Mouse (Mus musculus) cerebellum, adult 9-10 months (tissue): ENCODE data around the gene Ctnnb1.

ENCODE experiments used
- DNase-seq: peaks from one replicate; pipeline ENCODE4 v3.0.0; 2022

Gene Ctnnb1

DNA sequence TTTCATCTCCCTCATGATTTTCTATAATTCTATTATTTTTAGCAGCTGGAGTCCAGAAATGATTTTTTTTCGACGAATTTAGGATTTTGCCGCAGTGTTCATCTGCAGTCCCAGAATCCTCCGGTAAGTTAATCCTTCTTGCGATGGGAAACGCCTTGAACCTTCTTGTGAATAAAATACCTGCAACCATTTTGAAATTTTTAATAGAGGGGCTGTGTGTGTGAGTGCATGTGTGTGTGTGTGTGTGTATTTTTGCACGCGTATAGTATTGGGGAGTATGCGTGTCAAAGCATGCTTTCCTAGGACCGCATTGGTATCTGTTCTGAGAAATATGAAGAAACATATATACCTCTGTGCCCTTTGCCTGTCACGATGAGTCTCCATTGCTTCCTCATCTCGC lies 1.0 kb downstream of the Ctnnb1 start:
- DNase-seq = no peak

DNA sequence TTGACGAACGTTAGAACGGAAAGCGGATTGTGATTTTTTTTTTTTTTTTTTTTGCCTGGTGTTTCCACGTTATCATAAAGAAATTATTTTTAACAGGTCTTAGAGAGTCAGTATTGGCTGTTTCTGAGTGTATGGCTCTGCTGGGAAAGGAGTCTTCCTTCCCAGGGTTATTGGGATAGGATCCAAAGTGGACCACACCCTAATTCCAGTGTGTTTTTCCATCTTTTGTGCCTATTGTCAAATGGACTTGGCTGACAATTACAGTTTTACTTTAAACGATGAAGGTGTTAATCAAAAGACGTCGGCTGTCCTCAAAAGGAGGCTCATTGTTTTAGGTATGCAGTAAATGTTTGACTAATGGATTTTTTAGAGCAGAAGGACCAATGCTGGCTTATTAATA lies 1.8 kb downstream of the Ctnnb1 start:
- DNase-seq = no peak

DNA sequence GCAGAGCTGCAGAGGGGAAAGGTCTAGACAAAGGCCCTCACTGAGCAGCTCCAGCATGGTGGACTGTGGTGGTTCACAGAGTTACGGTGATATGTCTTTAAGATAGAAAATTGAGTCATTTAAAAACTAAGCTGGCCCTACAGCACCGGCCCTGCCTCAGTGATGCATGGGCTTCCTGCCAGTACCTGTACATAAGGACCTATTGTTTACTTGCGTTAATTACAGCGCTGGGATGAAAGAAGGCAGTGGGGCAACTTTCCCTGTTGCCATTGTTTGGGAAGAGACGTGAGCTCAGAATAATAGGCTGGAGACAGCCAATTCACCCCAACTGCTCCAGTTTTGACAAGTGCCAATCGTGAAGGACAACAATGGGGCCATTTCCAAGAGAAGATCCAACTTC lies 3.4 kb downstream of the Ctnnb1 start:
- DNase-seq = peak; percentile 58

DNA sequence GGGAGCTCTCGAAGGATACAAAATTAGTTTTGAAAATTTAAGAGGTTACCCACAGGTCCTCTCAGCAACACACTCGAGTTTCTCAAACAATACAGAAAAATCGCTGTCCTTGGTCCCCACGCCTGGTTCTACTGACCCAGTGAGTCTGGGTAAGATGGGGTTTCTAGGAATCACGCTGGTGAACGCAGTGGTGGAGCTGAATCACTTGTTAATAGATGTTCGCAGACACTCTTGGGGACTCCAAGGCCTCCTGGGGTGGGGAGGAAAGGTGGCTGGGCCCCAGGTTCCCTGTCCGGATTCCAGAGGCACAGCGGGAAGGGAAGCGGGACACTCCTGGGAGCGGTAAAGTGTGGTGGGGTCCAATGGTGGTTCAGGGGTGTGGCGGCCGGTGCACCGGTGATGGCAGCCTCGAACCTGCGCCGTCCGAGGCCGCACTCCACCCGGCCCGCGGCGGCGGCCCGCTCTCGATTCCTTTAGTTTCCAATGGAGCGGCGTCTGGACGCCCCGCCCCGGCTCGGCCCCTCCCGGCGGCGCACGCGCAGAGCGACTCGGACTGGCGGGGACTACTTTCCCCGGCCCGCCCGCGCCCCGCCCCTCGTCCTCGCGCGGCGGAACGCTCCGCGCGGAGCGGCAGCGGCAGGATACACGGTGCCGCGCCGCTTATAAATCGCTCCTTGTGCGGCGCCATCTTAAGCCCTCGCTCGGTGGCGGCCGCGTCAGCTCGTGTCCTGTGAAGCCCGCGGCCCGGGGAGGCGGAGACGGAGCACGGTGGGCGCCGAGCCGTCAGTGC lies 4.0 kb downstream of the Ctnnb1 start:
- peak; percentile 97 for DNase-seq

DNA sequence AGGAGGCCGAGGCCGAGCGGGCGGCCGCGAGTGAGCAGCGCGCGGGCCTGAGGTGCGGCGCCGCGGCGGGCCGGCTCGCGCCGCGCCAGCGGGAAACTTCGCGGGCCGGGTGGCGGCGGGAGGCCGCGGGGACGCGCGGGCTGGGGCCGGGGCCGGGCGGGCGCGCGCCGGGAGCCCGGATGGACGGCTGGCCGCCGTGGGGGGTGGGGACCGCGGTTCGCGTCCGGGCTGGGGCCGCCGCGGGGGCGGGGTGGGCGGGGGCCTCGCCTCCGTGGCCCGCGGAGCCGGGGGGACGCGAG lies 4.5 kb downstream of the Ctnnb1 start:
- no peak for DNase-seq

DNA sequence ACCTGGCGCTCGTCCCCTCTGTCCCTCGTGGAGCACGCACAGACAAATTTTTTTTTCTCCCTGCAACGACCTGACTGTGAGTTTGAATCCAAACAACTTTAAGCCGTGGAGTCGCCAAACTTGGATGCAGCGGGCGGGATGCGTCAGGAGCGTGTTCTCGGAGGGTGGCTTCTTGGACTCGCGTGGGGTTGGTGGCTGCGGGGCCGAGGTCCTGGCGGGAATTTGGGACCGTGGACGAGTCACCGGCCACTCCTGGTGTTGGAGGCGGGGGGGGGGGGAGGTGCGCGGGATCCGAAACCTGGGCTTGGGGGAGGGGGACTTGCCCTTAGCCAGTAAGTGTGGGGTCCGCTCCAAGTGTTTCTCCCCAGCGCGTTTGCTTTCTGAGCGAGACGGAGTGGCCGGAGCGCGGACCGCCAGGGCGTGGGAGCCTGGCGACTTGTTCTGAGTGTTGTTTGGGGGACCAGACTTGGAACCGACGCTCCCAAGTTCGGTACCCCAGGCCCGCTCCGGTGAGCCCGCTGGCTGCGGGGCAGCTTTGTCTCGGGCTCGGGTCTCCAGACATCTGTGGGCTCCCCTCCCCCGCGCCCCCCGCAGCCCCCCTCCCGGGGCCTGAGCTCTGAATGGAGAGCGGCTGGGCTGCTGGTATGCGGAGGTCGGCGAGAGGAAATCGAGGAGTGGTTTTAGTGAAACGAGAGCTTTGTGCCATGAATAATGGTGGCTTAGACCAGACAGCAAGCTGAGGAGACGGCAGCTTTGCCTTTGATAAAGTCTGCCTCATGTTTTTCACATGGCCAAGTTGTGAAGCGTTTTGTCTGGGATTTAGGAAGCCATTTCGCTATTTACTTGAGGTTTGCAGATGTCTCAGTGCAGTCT lies 5.1 kb downstream of the Ctnnb1 start:
- DNase-seq = peak; percentile 56

DNA sequence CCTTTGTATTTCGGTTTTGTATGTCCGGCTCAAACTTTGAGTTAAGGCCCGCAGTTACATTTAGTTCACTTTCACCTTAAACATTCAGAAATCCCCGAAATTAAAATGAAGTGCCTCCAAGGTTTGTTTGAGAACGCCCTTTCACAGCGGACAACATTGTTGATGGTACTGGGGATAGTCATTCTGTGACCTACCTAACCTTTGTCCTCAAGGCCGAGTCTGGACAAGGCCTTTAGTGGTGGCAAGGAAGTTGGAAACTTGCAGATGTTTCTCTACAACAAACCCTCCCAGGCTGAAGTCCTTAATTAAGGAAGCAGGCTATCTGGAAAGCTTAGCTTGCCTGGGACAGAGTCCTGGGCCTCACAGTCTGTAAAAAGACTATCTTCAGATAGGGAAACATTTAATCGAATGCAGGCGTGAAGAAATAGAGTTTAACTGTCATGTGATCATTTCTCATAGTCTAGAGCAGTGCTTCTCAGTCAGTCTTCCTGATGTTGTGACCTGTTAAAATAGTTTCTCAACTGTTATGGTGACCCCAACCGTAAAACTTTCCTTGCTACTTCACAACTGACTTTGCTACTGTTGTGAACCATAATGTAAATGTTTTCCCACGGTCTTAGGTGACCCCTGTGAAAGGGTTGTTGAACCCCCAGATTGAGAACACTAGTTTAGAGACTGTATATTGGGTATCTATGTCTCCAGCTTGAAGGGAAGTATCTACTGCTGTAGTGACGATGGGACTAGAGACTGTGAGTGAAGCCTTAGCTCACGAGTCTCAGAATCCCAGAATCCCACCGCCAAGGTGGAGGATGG lies 6.0 kb downstream of the Ctnnb1 start:
- DNase-seq = no peak

DNA sequence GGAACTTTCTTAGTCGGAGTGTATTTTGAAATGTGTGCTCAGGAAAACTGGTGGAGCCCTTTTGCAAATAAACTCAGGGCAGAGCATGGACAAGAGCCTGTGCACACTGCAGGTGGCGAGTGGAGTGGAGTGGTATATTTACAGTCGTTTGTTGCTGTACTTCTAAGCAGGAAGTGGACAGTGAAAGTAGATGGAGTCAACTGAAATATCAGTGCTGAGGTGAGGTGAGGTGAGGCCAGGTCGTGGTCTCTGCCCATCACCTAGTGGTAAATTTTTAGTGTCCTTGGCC lies 6.6 kb downstream of the Ctnnb1 start:
- no peak for DNase-seq

DNA sequence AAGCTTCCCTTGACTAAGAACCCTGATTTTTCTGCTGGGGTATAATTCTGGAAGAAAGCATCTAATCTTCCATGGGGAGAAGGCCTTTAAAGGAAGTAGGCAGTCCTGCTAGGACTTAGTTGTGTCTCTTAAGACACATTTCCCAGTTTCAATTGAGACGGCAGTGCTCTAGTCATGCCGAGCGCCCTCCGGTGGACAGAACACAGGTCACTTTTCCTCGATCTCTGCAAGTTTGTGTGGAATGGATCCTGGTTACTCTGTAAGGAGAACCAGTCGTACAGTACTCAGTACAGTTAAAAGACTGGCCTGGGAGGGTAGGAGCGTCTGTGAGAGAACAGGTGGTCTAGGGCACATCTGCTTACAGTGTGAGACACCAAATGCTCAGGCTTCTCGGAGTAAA lies 7.3 kb downstream of the Ctnnb1 start:
- DNase-seq = peak; percentile 81

DNA sequence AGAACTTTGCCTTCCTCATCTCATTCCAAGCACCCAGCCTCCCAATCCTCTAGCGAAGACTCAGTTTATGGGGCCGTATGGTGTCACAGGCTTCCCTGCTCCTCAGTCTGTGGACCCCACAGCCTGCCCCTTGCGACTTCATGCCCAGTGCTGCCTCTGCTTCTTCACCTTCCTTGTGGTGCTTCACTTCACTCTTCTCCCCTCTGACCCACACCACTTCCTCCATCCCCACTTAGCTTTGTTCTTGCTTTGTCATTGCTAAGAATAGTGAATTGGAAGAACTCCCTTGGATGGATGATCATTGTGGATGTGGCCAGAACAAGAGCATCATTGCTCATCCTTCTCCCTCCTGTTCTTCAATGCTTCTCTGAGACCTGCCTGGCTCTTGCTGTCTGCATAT lies 11.8 kb downstream of the Ctnnb1 start:
- no peak for DNase-seq

DNA sequence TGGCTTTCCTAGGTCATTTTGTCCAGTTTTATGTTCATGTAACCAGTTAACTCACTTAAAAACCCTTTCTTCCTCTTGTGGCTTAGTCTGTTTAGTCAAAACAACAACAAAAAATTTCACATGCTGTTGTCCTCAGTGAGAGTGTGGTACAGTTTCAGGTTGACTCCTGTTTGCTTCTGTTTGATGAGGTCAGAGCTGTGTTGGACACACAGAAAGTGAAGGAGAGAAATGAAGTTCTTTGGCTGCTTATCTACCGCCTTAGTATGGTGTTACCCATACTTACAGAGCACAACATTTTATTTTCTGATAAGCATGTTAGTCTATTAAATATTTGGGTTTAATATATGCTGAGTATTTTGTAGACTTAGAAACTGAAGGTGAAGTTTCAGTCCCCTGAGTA lies 14.7 kb downstream of the Ctnnb1 start:
- no peak for DNase-seq

DNA sequence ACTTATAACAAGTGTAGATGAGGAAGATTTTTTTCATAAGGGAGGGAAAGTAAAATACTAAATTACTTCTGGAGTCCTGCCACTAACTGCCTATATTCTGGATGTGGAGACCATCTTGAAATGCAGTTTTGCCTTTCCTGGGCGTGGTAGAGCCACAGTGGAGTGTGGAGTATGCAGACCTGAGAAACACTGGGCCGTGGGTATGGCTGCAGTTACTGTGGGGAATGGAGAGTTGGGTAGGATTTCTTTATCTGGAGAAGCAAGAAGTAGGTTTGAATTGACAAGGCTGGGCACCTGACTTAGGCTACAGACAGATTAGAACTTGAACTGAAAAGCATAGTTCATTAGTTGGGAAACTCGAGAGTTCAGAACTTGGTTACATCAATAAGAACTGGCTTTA lies 15.2 kb downstream of the Ctnnb1 start:
- no peak for DNase-seq

DNA sequence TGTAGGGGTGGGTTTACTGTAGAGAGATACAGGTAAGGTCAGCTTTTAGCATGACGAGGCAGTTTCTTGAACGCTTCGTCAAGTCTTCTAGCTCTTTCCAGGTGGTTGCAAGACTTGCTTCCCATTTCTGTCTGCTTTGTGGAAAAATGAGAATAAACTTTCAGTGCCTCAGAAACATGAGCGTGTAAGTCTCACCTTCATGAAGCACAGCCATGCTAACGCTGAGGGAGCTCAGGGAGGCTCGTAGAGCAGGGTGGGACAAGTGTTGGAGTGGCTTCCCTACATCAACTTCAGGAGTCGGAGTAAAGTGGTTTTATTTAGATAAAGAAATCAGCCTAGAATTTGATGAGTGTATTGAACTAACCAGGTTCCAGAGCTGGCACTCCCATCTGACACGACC lies 17.1 kb downstream of the Ctnnb1 start:
- no peak for DNase-seq

DNA sequence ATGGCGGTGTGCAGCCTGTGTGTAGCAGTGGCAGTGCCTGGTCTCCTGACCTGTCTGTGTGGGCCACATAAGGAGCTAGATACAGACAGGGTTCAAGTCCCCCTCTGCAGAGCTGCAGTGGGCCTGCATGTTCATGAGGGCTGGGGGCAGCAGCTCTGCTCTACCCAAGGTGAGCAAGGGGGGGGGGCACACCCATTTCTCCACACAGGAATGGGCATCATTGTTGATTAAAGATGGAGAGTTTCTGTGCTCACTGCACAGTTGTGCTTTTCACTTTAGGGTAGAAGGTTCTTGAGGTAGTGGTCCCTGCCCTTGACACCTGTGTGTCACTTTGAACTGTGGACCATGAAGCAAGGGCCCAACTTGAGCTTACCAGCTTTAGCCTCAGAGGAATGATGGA lies 19.8 kb downstream of the Ctnnb1 start:
- no peak for DNase-seq

DNA sequence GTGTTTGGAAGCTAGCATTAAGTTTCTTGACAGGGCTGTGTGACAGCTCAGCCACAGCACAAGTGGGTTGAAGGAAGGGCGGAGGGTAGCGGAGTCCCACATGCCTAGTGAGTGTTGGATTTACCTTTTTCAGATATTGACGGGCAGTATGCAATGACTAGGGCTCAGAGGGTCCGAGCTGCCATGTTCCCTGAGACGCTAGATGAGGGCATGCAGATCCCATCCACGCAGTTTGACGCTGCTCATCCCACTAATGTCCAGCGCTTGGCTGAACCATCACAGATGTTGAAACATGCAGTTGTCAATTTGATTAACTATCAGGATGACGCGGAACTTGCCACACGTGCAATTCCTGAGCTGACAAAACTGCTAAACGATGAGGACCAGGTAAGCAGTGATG lies 21.7 kb downstream of the Ctnnb1 start:
- DNase-seq = no peak

DNA sequence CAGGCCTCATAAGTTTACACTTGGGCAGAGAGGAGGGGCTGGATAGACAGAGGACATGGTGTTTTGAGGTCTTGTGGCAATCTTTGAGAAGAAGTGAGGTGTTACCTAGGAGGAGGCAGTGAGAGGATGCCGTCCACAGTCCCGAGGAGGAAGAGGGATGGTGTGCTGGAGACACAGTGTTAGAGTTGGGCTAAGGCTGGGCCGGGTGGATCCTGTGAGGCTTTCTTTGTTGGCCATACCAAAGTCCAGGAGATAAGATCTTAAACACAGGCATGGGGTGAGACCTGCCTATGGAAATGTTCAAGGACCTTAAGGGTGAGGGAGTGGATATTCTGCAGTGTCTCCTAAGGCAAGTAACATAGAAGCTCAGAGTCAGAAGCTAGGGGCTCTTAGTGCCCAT lies 22.9 kb downstream of the Ctnnb1 start:
- DNase-seq = no peak

DNA sequence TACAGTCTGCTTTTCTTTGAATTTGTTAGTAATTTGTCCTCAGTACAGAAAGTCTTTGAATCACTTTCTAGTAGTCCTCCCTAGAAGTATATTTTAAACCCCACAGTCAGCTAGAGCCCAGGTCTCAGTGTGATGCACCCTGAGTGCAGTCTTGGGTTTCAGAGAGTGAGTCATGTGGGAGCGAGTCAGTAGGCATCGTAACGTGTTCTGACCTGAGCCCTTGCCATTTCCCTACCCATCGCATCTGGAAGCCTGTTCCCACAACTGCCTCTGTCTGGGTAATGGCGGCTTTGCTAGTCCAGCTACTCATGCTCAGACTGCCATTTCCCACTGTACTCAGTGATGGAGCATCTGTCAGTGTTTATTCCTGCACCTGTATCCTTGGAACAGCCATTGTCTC lies 29.0 kb downstream of the Ctnnb1 start:
- no peak for DNase-seq

DNA sequence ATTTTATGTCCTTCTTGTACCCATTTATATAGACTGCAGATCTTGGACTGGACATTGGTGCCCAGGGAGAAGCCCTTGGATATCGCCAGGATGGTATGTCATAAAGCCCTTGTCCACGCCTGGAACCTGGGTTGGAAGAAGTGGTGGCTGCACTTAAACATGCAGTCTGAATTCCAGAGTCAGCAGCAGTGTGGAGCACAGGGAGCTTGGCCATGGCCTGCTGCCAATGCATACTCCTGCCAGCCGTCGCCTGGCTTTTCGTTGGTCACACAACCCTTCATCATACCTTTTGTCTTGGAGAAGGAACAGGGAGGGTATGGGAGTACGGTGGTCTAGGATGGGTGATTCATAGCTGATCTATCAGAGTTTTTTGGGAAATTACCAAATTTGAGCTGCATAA lies 29.5 kb downstream of the Ctnnb1 start:
- DNase-seq = peak; percentile 27

DNA sequence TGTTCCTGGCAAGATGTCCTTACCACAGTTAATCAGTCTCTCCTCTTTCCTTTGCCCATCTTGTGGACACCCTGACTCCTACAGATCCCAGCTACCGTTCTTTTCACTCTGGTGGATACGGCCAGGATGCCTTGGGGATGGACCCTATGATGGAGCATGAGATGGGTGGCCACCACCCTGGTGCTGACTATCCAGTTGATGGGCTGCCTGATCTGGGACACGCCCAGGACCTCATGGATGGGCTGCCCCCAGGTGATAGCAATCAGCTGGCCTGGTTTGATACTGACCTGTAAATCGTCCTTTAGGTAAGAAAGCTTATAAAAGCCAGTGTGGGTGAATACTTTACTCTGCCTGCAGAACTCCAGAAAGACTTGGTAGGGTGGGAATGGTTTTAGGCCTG lies 30.2 kb downstream of the Ctnnb1 start:
- DNase-seq = no peak

DNA sequence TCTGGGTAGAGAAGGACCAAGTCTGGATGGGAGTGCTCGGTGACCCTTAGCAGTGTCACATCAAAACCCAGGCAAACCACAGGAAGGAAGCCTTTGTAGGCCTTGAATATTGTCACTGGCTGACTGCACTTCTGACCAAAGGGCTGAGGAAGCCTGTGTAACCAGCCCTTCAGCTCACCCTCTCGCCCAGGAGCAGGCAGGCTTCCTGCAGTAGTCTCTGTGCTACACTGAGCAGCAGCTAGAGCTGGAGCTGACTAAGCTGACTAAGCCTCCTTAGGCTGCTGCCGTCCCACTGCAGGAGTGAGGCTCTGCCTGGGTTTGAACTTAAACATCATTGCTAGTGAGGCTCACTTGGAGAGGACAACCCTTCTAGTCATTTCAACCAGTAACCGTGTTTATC lies 31.6 kb downstream of the Ctnnb1 start:
- DNase-seq = no peak

DNA sequence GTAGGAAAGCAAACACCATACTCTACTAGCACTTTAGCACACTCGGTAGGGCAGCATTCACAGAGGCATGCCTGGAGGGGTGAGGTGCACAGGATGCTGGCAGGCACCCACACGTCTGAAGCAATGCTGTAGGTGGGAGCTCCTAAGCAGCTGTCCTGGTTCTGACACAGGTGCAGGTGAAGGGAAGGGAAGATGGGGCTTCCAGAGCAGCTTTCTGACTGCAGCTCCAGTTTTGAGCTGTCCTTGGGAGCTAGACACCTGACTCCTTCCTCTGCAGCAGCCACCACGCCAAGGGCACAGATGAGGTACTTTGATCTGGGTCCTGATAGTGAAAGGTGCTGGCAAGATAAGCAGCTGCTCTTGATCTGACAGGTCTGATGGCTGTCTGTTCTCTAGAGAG lies 32.5 kb downstream of the Ctnnb1 start:
- no peak for DNase-seq

DNA sequence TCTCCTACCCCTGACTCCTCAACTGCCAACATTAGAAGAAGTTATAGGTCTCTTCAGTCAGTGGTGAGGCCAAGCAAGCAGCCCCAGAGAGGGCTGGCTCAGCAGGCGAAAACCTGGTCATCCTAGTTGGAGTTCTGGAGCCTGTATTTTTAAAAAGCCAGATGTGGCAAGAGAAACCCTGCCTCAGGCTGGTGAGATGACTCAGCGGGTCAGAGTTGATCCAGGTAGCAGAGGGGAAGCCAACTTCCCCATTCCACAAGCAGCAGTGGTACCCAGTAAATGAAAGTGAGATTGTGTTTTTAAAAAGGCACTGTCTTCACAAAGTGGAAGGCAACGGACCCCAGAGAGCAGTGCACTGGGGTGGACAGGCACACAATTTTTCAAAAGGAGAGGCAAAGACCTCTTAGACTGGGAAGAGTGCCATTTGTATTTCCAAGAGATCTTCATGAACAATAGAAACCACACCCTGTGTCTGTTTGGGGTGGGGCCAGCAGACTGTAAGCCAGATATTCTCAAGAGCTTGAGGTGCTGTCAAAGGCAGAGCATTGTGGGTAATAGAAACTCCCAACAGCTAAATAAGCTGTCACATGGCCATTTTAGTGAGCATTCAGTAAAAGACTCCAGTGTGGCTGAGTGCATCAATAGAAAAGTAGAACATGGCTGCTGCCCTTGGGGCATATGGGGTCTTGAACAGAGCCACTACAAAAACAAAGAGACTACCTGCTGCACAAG lies 33.1 kb downstream of the Ctnnb1 start:
- DNase-seq = no peak

DNA sequence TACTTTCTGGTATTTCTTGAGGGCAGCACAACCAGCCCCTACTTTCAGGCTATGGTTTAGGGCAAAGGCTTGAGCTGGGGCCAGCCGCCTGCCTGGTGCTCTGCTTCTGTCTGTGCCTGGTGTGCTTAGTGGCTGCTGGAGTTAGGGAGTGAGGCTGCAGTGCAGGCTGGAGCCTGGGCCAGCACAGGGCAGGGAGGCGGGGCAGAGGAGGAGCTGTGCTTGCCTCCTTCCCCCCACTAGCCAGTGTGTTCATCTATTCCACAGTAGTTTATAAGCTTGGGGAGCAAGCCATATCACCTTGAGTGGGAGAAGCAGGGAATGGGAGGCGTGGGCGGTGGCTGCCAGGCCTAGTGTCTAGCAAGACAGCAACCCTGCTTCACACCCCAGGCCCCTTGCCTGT lies 34.1 kb downstream of the Ctnnb1 start:
- DNase-seq = no peak
